Mouse (Mus musculus) liver, postnatal 0 days (tissue): ENCODE data around the gene Tmem107.

Experiments used
- CTCF ChIP-seq: sonication (generic); IDR thresholded peaks from 2 replicates; pipeline ENCODE4 v1.5.1; 2016; ENCODE audit warnings: antibody characterized with exemption, low read depth
- EP300 ChIP-seq: IDR thresholded peaks from 2 replicates; pipeline ENCODE4 v1.6.1; 2016; ENCODE audit warnings: antibody characterized with exemption, low read depth, mild to moderate bottlenecking

GRCm38 (mm10) chr11:69050748-69051147, 19.9 kb upstream of the Tmem107 start:
- TF ChIP-seq CTCF: no peak
- no peak for TF ChIP-seq EP300
